Mouse (Mus musculus) neural tube, embryonic 14.5 days (tissue): ENCODE results near the gene Got1. TPM values are rescaled to one million over a fixed set of nuclear protein-coding genes. Genes with fewer than 3 reads are reported as not detected.

Source experiments
- ATAC-seq: fragments of 200-750 bp; cut with Nextera tagmentation; 2 replicates; pipeline ENCODE4 v1.8.0; 2017; ENCODE audit warnings: low read depth, mild to moderate bottlenecking, moderate TSS enrichment, moderate library complexity
- H3K27ac ChIP-seq: fragments of 300-500 bp; sonication (generic); 2 replicates; pipeline ENCODE4 v1.5.1; 2014; ENCODE audit warnings: low read depth, mild to moderate bottlenecking, control low read depth, low read length, moderate library complexity, mixed read lengths
- H3K27me3 ChIP-seq: fragments of 300-500 bp; sonication (generic); 2 replicates; pipeline ENCODE4 v1.6.1; 2014; ENCODE audit warnings: low read length; ENCODE audit not compliant: control insufficient read depth, insufficient read depth
- H3K36me3 ChIP-seq: fragments of 300-500 bp; sonication (generic); 2 replicates; pipeline ENCODE4 v1.6.1; 2014; ENCODE audit warnings: low read length, mixed read lengths; ENCODE audit not compliant: control insufficient read depth, insufficient read depth
- H3K4me1 ChIP-seq: fragments of 300-500 bp; sonication (generic); 2 replicates; pipeline ENCODE4 v1.6.1; 2014; ENCODE audit warnings: low read length; ENCODE audit not compliant: control insufficient read depth, insufficient read depth
- H3K4me2 ChIP-seq: fragments of 300-500 bp; sonication (generic); 2 replicates; pipeline ENCODE4 v1.6.1; 2014; ENCODE audit warnings: mild to moderate bottlenecking, low read depth, low read length, control low read depth
- H3K4me3 ChIP-seq: fragments of 300-500 bp; sonication (generic); 2 replicates; pipeline ENCODE4 v1.5.1; 2014; ENCODE audit warnings: low read depth, low read length, control low read depth, mixed read lengths
- H3K9ac ChIP-seq: fragments of 300-500 bp; sonication (generic); replicated peaks from 2 replicates; pipeline ENCODE4 v1.6.1; 2014; ENCODE audit warnings: low read depth, mild to moderate bottlenecking, control low read depth, low read length, mixed read lengths
- H3K9me3 ChIP-seq: fragments of 300-500 bp; sonication (generic); 2 replicates; pipeline ENCODE4 v1.6.1; 2016; ENCODE audit warnings: low read length; ENCODE audit not compliant: control insufficient read depth
- WGBS: fragments of 180-500 bp; shearing (Covaris S2); extraction: QIAGEN DNeasy Blood & Tissue Kit; methylation state at CpG from one replicate; pipeline ENCODE4 v1.1.7; 2014; 5-methylcytosine and 5-hydroxymethylcytosine counted together
- polyA plus RNA-seq: library from polyadenylated mRNA; unstranded; fragments of >200 nt; fragmentation: Nextera tagmentation; extraction: Ambion mirVana; gene quantifications from 2 replicates; pipeline ENCODE4 v1.2.1, GENCODE M21; 2014

Gene Got1
- polyA plus RNA-seq, 1 experiment from 2014 or later: 99.5 TPM

DNA sequence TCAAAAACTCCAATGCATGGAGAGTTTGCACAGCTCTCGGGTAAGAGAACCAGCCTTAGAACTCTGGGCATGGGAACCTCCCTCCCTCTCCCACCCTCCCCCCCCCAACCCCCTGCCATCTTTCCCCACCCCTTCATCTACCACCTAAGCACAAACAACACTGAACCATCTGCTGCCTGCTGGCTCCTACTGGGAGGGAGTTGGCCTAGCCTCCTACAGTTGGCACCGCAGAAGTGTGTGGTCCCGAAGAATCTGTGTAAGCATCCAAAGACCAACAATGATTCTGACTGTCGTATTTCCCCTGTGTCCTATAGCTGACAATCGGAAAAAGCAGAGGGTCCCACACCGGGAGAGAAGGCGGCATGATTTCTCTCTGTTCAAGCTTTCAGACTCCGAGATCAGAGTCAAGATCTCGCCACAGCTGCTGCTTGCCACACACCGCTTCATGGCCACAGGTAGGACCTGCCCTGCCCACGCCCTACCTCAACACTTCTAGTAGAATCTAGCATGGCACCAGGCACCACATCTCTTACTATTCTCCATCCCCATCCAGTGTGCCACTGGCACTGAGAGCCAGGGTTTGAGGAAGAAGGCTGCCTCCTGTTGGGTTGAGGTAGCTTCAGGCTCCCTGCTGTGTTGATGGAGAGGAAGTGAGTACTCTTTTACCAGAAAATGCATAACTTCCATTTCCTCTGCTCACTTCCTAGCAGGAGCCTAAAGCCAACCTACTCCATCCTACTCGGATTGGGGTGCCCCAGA, 56.3 kb downstream of the Got1 start:
- no peaks in the 10 kb centered on the region for H3K36me3 ChIP-seq
- H3K4me1 ChIP-seq: no peaks in the 10 kb centered on the region
- no peaks in the 10 kb centered on the region for H3K27me3 ChIP-seq
- WGBS: 78% methylated on average over 12 of the region's 12 CpGs
- no peak for ATAC-seq
- no peak overlapping the region for H3K4me2 ChIP-seq
- no peaks in the 10 kb centered on the region for H3K9me3 ChIP-seq
- H3K9ac ChIP-seq: no peak overlapping the region
- H3K4me3 ChIP-seq: no peak overlapping the region
- H3K27ac ChIP-seq: no peak overlapping the region

DNA sequence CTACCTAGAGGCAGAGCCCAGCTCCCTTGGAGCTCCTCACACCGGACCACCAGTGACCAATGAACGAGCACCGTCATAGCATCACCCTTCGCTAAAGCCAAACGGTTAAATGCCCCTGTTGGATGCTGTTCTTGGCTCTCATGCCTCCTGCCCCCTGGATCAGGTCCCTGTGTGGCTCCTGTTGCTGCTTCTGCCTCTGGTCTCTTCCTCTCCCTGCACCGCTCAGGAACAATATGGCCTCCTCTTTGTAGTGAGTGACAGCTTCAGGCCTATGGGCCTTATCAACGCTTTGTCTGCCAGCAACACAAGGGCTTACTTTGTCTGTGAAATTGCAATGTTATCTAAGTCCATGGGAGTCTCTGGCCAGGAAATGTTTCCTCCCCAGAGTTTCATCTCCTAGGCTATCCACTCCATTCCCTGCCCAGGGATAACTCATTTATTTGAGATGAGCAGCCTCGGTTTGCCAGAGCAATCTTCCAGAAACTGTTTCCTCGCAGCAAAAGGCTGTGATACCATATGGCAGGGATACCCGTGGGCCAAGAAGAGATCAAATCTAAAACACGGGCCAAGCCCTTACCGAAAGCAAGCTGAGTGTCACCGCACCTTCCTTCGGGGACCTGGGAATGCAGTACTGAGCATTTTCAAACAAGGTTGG, 58.7 kb downstream of the Got1 start:
- no peak overlapping the region for H3K9ac ChIP-seq
- ATAC-seq: no peak
- no peaks in the 10 kb centered on the region for H3K9me3 ChIP-seq
- 94% methylated on average over 14 of the region's 14 CpGs for WGBS
- no peak overlapping the region for H3K4me3 ChIP-seq
- no peak overlapping the region for H3K27ac ChIP-seq
- no peaks in the 10 kb centered on the region for H3K36me3 ChIP-seq
- no peak overlapping the region for H3K4me2 ChIP-seq
- no peaks in the 10 kb centered on the region for H3K4me1 ChIP-seq
- H3K27me3 ChIP-seq: no peaks in the 10 kb centered on the region

DNA sequence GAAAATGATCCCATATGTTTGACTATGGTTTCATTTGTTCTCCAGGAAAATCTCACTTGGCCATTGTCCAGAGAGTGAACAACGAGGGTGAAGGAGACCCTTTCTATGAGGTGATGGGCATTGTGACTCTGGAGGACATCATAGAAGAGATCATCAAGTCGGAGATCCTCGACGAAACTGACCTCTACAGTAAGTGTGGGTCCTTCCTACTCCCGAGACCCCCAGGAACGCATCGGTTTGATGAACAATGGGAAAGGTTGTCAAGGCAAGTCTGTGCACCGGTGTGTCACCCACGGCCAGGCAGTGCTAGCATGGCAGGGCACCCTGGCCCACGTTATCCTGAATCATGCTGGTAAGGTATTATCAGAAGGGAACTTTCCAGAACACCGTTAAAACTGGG, 59.3 kb downstream of the Got1 start:
- Histone ChIP-seq H3K4me2 (no peak overlapping the region), H3K4me1 (no peaks in the 10 kb centered on the region), H3K9me3 (no peaks in the 10 kb centered on the region), H3K4me3 (no peak overlapping the region), H3K9ac (no peak overlapping the region), H3K27ac (no peak overlapping the region), H3K27me3 (no peaks in the 10 kb centered on the region), H3K36me3 (no peaks in the 10 kb centered on the region)
- WGBS: 94% methylated on average over 11 of the region's 11 CpGs
- ATAC-seq: no peak

DNA sequence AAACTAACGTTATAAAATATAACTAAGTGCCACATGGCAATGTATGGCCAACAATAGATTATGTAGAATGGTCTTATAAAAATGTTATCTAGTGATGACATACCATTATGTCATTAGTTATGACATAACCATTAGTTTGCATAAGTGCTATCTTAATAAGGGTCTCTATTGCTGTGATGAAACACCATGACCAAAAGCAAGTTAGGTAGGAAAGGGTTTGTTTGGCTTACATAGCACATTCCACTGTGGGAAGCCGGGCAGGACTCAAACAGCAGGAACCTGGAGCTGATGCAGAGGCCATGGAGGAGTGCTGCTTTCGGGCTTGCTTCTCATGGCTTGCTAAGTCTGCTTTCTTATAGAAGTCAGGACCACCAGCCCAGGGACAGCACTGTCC, 60.1 kb downstream of the Got1 start:
- H3K9me3 ChIP-seq: no peaks in the 10 kb centered on the region
- H3K4me2 ChIP-seq: no peak overlapping the region
- whole genome bisulfite sequencing: 84% methylated on average over 3 of the region's 3 CpGs
- H3K27ac ChIP-seq: no peak overlapping the region
- H3K36me3 ChIP-seq: no peaks in the 10 kb centered on the region
- H3K27me3 ChIP-seq: no peaks in the 10 kb centered on the region
- H3K4me3 ChIP-seq: no peak overlapping the region
- H3K4me1 ChIP-seq: no peaks in the 10 kb centered on the region
- ATAC-seq: no peak
- no peak overlapping the region for H3K9ac ChIP-seq

DNA sequence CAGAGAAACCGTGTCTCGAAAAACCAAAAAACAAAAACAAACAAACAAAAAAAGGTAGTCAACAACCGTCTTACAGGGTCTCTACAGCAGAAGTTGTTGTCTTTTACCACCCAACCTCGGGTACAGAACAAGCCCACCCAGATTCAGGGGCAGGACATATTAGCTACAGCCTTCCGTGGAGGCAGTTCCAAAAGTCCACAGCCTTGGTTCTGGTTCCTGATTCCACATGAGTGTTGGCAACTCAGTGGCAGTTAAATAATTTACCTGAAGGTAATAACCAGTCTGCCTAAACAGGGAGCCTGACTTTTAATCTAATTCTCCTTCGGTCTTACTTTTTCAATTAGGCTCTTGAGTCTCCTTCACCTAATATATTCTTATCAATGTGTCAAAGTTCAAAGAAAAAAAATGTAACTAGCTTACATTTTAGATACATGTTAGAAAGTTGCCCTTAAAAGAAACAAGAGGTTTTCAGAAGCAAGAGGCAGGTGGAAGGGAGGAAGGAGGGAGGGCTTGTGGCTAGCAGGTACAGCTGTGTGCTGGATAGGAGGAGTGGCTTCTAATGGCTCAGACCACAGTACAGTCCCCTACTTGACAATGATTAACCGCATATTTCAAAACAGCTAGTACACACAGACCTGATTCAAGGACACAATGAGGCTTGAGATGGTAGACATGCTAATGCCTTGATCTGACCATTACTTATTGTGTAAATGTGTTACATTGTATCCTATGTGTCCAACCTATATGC, 60.7 kb downstream of the Got1 start:
- 93% methylated on average over 7 of the region's 7 CpGs for WGBS
- no peaks in the 10 kb centered on the region for H3K9me3 ChIP-seq

DNA sequence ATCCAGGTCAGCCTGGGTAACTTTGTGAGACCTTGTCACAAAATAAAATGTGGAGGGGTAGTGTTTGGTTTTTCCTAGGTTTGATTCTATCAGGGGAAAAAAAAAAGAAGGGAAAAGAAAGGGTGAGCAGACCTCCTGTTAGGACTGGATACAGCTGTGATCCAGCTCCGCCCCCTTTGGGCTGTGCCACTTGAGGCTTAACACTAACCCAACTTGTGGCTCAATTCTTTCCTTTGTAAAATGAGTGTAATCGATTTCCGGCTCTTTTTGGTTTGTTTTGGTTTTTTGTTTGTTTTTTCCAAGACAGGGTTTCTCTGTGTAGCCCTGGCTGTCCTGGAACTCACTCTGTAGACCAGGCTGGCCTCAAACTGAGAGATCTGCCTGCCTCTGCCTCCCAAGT, 62.3 kb downstream of the Got1 start:
- Histone ChIP-seq H3K27me3 (no peaks in the 10 kb centered on the region), H3K4me2 (no peak overlapping the region), H3K36me3 (no peaks in the 10 kb centered on the region), H3K9ac (no peak overlapping the region), H3K4me1 (no peaks in the 10 kb centered on the region), H3K9me3 (no peaks in the 10 kb centered on the region), H3K4me3 (no peak overlapping the region), H3K27ac (no peak overlapping the region)
- WGBS: 96% methylated on average over 3 of the region's 3 CpGs
- no peak for ATAC-seq

More for the DNA sequence above, 60.7 kb downstream of the Got1 start:
- H3K4me1 ChIP-seq: no peaks in the 10 kb centered on the region
- no peak overlapping the region for H3K4me2 ChIP-seq
- no peak overlapping the region for H3K4me3 ChIP-seq
- H3K9ac ChIP-seq: no peak overlapping the region
- H3K27ac ChIP-seq: no peak overlapping the region
- no peaks in the 10 kb centered on the region for H3K36me3 ChIP-seq
- H3K27me3 ChIP-seq: no peaks in the 10 kb centered on the region
- no peak for ATAC-seq

DNA sequence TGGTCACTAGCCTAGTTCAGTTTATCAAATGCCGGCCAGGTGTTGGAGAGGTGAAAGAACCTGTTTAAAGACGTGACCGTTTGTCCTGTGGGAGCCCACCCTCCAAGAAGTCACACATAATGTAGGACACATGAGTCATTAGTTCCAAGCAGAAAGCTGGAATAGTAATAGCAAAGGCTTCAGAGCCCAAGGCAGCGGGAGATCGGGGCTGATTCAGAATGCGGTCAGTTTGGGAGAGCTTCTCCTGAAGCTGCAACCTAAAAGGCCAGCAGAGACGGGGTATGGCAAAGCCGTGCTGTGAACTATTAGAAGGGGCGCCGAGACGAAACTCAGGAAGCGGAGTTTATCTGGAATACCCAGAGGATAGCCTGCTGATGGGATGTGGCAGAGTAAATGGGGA, 63.9 kb downstream of the Got1 start:
- no peaks in the 10 kb centered on the region for H3K4me1 ChIP-seq
- no peak overlapping the region for H3K27ac ChIP-seq
- no peak overlapping the region for H3K4me3 ChIP-seq
- no peak for ATAC-seq
- H3K4me2 ChIP-seq: no peak overlapping the region
- H3K9ac ChIP-seq: no peak overlapping the region
- no peaks in the 10 kb centered on the region for H3K36me3 ChIP-seq
- no peaks in the 10 kb centered on the region for H3K9me3 ChIP-seq
- WGBS: 90% methylated on average over 12 of the region's 12 CpGs
- no peaks in the 10 kb centered on the region for H3K27me3 ChIP-seq

DNA sequence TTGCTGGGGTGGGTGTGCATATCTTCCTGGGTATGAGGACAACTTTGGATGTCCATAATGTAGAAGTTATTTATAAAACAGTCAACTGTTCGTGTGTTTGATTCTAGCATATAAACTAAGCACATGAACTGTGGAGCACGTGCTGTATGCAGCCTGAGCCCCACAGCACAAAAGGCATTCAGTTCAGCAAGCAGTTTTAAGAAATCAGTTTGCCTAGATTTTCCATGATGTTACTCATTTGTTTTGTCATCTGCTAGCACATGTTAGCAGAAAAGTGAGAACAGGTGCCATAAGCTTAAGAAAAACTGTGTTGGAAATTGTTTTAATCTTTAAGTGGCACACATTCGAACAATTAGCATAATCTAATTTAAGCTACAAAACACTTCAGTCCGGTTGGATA, 64.5 kb downstream of the Got1 start:
- H3K4me1 ChIP-seq: no peaks in the 10 kb centered on the region
- no peaks in the 10 kb centered on the region for H3K27me3 ChIP-seq
- H3K9ac ChIP-seq: no peak overlapping the region
- no peak overlapping the region for H3K4me2 ChIP-seq
- H3K27ac ChIP-seq: no peak overlapping the region
- no peaks in the 10 kb centered on the region for H3K9me3 ChIP-seq
- no peak for ATAC-seq
- WGBS: 84% methylated on average over 4 of the region's 4 CpGs
- H3K36me3 ChIP-seq: no peaks in the 10 kb centered on the region
- no peak overlapping the region for H3K4me3 ChIP-seq

DNA sequence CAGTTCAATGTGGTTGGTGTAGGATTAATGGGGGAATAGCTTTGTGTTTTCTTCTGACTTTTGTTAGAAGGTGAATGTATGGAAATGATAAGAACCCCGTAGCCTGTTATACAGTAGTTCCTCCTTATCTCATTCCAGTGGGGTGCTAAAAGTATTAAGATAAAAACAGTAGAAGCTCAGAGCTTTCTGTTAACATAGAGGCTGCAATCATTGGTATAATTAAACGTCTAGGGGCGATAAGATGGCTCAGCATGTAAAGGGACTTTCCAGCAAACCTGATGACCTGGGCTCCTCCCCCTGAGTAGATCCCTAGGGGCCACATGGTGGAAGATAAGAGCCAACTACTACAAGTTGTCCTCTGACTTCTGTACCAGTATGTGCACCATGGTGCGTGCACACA, 71.4 kb downstream of the Got1 start:
- WGBS: 86% methylated on average over 4 of the region's 4 CpGs
- H3K9me3 ChIP-seq: no peaks in the 10 kb centered on the region
- H3K4me2 ChIP-seq: no peak overlapping the region
- no peak overlapping the region for H3K4me3 ChIP-seq
- no peak for ATAC-seq
- H3K36me3 ChIP-seq: no peaks in the 10 kb centered on the region
- H3K27ac ChIP-seq: no peak overlapping the region
- no peaks in the 10 kb centered on the region for H3K4me1 ChIP-seq
- no peak overlapping the region for H3K9ac ChIP-seq
- no peaks in the 10 kb centered on the region for H3K27me3 ChIP-seq
